Mouse (Mus musculus) embryo, embryonic 10.5 days (tissue): ENCODE results near the gene Pgghg.
"Not testable (repeated sequence)": the region's sequence is repeated elsewhere in the genome, so short reads cannot be mapped to it uniquely, and the experiment has no call there.

Experiments used
- DNase-seq: peaks from one replicate; pipeline ENCODE4 v3.0.0-alpha.2; 2015; ENCODE audit warnings: low spot score

Gene Pgghg

GRCm38 (mm10) chr7:140955758-140956555, 14.8 kb downstream of the Pgghg start, which contains the start of the genes Gm45717 and Ifitm2:
TSS of gene Gm45717 (minus strand) at chr7:140955937.
TSS of gene Ifitm2 (minus strand) at chr7:140955987.
- peak; percentile 90 for DNase-seq

- no peak for DNase-seq
Observed at GRCm38 (mm10) chr7:140956556-140956869, 15.3 kb downstream of the Pgghg start.

GRCm38 (mm10) chr7:140959181-140959901, 18.1 kb downstream of the Pgghg start:
- peak; percentile 85 for DNase-seq

- DNase-seq = no peak
Observed at GRCm38 (mm10) chr7:140960026-140960425, 18.8 kb downstream of the Pgghg start.

- DNase-seq = no peak
Observed at GRCm38 (mm10) chr7:140961416-140961815, 20.2 kb downstream of the Pgghg start.

- no peak for DNase-seq
Observed at GRCm38 (mm10) chr7:140962733-140963132, 21.5 kb downstream of the Pgghg start.

GRCm38 (mm10) chr7:140966921-140967320, 25.7 kb downstream of the Pgghg start, which contains the start of gene Ifitm1:
TSS of gene Ifitm1 (plus strand) at chr7:140967221.
- DNase-seq = no peak

- peak; percentile 68 for DNase-seq
Observed at GRCm38 (mm10) chr7:140967862-140968591, 26.8 kb downstream of the Pgghg start.

GRCm38 (mm10) chr7:140968710-140969109, 27.5 kb downstream of the Pgghg start:
- not testable (repeated sequence) for DNase-seq

GRCm38 (mm10) chr7:140970931-140971330, 29.7 kb downstream of the Pgghg start:
- no peak for DNase-seq

- DNase-seq = no peak
Observed at GRCm38 (mm10) chr7:140971479-140972171, 30.4 kb downstream of the Pgghg start.

GRCm38 (mm10) chr7:140973396-140974165, 32.4 kb downstream of the Pgghg start:
- no peak for DNase-seq

GRCm38 (mm10) chr7:140974940-140975339, 33.7 kb downstream of the Pgghg start:
- DNase-seq = no peak

GRCm38 (mm10) chr7:140975465-140975864, 34.3 kb downstream of the Pgghg start:
- no peak for DNase-seq

GRCm38 (mm10) chr7:140976720-140977119, 35.5 kb downstream of the Pgghg start:
- not testable (repeated sequence) for DNase-seq

GRCm38 (mm10) chr7:140981704-140982103, 40.5 kb downstream of the Pgghg start:
- no peak for DNase-seq

GRCm38 (mm10) chr7:140982971-140983370, 41.8 kb downstream of the Pgghg start:
- no peak for DNase-seq

- DNase-seq = no peak
Observed at GRCm38 (mm10) chr7:140987182-140988138, 46.3 kb downstream of the Pgghg start.

GRCm38 (mm10) chr7:140989022-140989421, 47.8 kb downstream of the Pgghg start:
- no peak for DNase-seq

- DNase-seq = no peak
Observed at GRCm38 (mm10) chr7:140990185-140990584, 49.0 kb downstream of the Pgghg start.
